ENCODE assay signal across 7 mouse cellular contexts in genomic region chr2:31572051-31572914, GRCm38 (mm10). TPM values are rescaled to one million over a fixed set of nuclear protein-coding genes. Genes with fewer than 3 reads are reported as not detected.
A peak's percentile ranks its signal among the peaks of the same experiment; 100 is the strongest.
DNase-seq lines count a peak whose midpoint lies in the region; ATAC-seq and TF ChIP-seq lines count a peak whose summit lies in the region.

Fubp3 (plus strand) TSS chr2:31572651.

- peak within 1 kb of the TSS; percentile 87 for H3K9ac ChIP-seq in intestine, postnatal 0 days (ENCODE audit: low read depth, low read length)
- H3K9ac ChIP-seq in midbrain, embryonic 12.5 days (replicated peaks): peak within 1 kb of the TSS; percentile 99

- WGBS in embryonic facial prominence, embryonic 10.5 days: under 1% methylated on average over 51 of the region's 51 CpGs
- 1% methylated on average over 51 of the region's 51 CpGs for WGBS in intestine, postnatal 0 days
- 2% methylated on average over 48 of the region's 51 CpGs for WGBS in midbrain, embryonic 12.5 days
- 2% methylated on average over 51 of the region's 51 CpGs for WGBS in small intestine, adult 2 months

- peak; percentile 94 for ATAC-seq in intestine, postnatal 0 days
- ATAC-seq in midbrain, embryonic 12.5 days (ENCODE audit: low FRiP score, low read depth): peak; percentile 97

- intact Hi-C loops in left cerebral cortex, postnatal 4 days (cut with DNase I): no loop called here

- peak within 1 kb of the TSS; percentile 96 for H3K4me2 ChIP-seq in intestine, postnatal 0 days (replicated peaks; ENCODE audit: low read depth)
- peak within 1 kb of the TSS; percentile 73 for H3K4me2 ChIP-seq in midbrain, embryonic 12.5 days (replicated peaks)

- peak within 1 kb of the TSS; percentile 96 for H3K27ac ChIP-seq in embryonic facial prominence, embryonic 10.5 days (replicated peaks)
- H3K27ac ChIP-seq in intestine, postnatal 0 days (ENCODE audit: low read depth, low read length): peak within 1 kb of the TSS; percentile 73
- H3K27ac ChIP-seq in midbrain, embryonic 12.5 days (replicated peaks): peak within 1 kb of the TSS; percentile 86
- peak within 1 kb of the TSS; percentile 12 for H3K27ac ChIP-seq in small intestine, adult 2 months (ENCODE audit: insufficient read depth, low read depth, low read length)

- peak; percentile 58 for TF ChIP-seq POLR2A in small intestine, adult 2 months (IDR thresholded peaks at IDR 0.05; ENCODE audit: low read depth, low read length)

- peak within 1 kb of the TSS; percentile 94 for H3K4me3 ChIP-seq in embryonic facial prominence, embryonic 10.5 days
- peak within 1 kb of the TSS; percentile 91 for H3K4me3 ChIP-seq in intestine, postnatal 0 days (ENCODE audit: low read depth, low read length)
- peak within 1 kb of the TSS; percentile 100 for H3K4me3 ChIP-seq in midbrain, embryonic 12.5 days
- peak within 1 kb of the TSS; percentile 96 for H3K4me3 ChIP-seq in small intestine, adult 2 months (ENCODE audit: low read depth, low read length)

- H3K36me3 ChIP-seq in embryonic facial prominence, embryonic 10.5 days (replicated peaks): peaks cover 30% of the 10 kb centered on the region
- H3K36me3 ChIP-seq in intestine, postnatal 0 days (ENCODE audit: control insufficient read depth, insufficient read depth): no peaks in the 10 kb centered on the region; the same call in 1 of the 2 replicates
- peaks cover 11% of the 10 kb centered on the region; the same call in 1 of the 2 replicates for H3K36me3 ChIP-seq in midbrain, embryonic 12.5 days
- no peaks in the 10 kb centered on the region for H3K36me3 ChIP-seq in small intestine, adult 2 months (ENCODE audit: control insufficient read depth, insufficient read depth, low read length)

- H3K27me3 ChIP-seq in embryonic facial prominence, embryonic 10.5 days (replicated peaks; ENCODE audit: low read depth, poor library complexity, severe bottlenecking): no peaks in the 10 kb centered on the region
- H3K27me3 ChIP-seq in intestine, postnatal 0 days (replicated peaks; ENCODE audit: control insufficient read depth, insufficient read depth, low read length): no peaks in the 10 kb centered on the region
- peaks cover 12% of the 10 kb centered on the region for H3K27me3 ChIP-seq in midbrain, embryonic 12.5 days
- H3K27me3 ChIP-seq in small intestine, adult 2 months (ENCODE audit: control insufficient read depth, insufficient read depth, low read length): no peaks in the 10 kb centered on the region

- peak; percentile 96 for DNase-seq in adrenal gland, postnatal 10 days
- DNase-seq in embryonic facial prominence, embryonic 10.5 days (ENCODE audit: low spot score): peak; percentile 97
- peak; percentile 38 for DNase-seq in gonadal fat pad, adult 2 months (ENCODE audit: low read depth)
- peak; percentile 95 for DNase-seq in left cerebral cortex, postnatal 4 days

- H3K4me1 ChIP-seq in embryonic facial prominence, embryonic 10.5 days: peaks cover 25% of the 10 kb centered on the region
- peaks cover 8% of the 10 kb centered on the region for H3K4me1 ChIP-seq in intestine, postnatal 0 days (replicated peaks; ENCODE audit: control insufficient read depth, insufficient read depth, low read length)
- H3K4me1 ChIP-seq in midbrain, embryonic 12.5 days: peaks cover 16% of the 10 kb centered on the region
- no peaks in the 10 kb centered on the region; the same call in 1 of the 2 replicates for H3K4me1 ChIP-seq in small intestine, adult 2 months (ENCODE audit: control insufficient read depth, insufficient read depth, insufficient read length, low read length)

- 0 out of 2 replicates have a peak, but pooled peaks have one; percentile 6 for TF ChIP-seq CTCF in intestine, postnatal 0 days (IDR thresholded peaks at IDR 0.05; ENCODE audit: low read depth)
- TF ChIP-seq CTCF in small intestine, adult 2 months (IDR thresholded peaks at IDR 0.05; ENCODE audit: extremely low read depth, insufficient read length, insufficient replicate concordance, low read depth, low read length): no peak

- H3K9me3 ChIP-seq in embryonic facial prominence, embryonic 10.5 days: no peaks in the 10 kb centered on the region
- H3K9me3 ChIP-seq in intestine, postnatal 0 days (ENCODE audit: control insufficient read depth): no peaks in the 10 kb centered on the region
- H3K9me3 ChIP-seq in midbrain, embryonic 12.5 days: no peaks in the 10 kb centered on the region

RNA-seq across cellular contexts. Expression of gene Fubp3, which starts in this region (rescaled TPM):
- 10 to 100 TPM; 52.6 to 56.6 TPM for total RNA-seq in adrenal gland, postnatal 10 days (2021)
- polyA plus RNA-seq in embryonic facial prominence, embryonic 10.5 days (2016; fragmentation: Nextera tagmentation; extraction: Ambion mirVana): 94.6 and 99.1 TPM in 2 replicates
- 35.6 and 50.1 TPM in 2 replicates for polyA plus RNA-seq in gonadal fat pad, adult 2 months (2012; rRNA removed)
- polyA plus RNA-seq in intestine, postnatal 0 days (2015; fragmentation: Nextera tagmentation; extraction: Ambion mirVana): 40.8 and 46.7 TPM in 2 replicates
- 10 to 100 TPM; 48.9 to 50.9 TPM for total RNA-seq in left cerebral cortex, postnatal 4 days (2021)
- polyA plus RNA-seq in midbrain, embryonic 12.5 days (2016; fragmentation: Nextera tagmentation; extraction: Ambion mirVana): 87.9 and 88.0 TPM in 2 replicates
- polyA plus RNA-seq in small intestine, adult 2 months (2012; rRNA removed): 16.5 and 23.3 TPM in 2 replicates

Comparison
In these comparisons a context has a peak if more than half of its experiments do, and no peak if none do; other contexts are left out.
1. Peak in every context shown above with its lines: DNase-seq, ATAC-seq, H3K4me3 ChIP-seq and H3K27ac ChIP-seq.
2. DNase-seq: peak in every context shown above with its lines; median percentile 97 in embryonic facial prominence, embryonic 10.5 days; 96 in adrenal gland, postnatal 10 days; 95 in left cerebral cortex, postnatal 4 days; 38 in gonadal fat pad, adult 2 months.
3. H3K27ac ChIP-seq: peak in every context shown above with its lines; median percentile 96 in embryonic facial prominence, embryonic 10.5 days; 86 in midbrain, embryonic 12.5 days; 73 in intestine, postnatal 0 days; 12 in small intestine, adult 2 months.